Mouse (Mus musculus) liver, embryonic 11.5 days (tissue): ENCODE data around the gene Zbtb44. TPM values are rescaled to one million over a fixed set of nuclear protein-coding genes. Genes with fewer than 3 reads are reported as not detected.
A peak's percentile ranks its signal among the peaks of the same experiment; 100 is the strongest.

ENCODE experiments used
- ATAC-seq: fragments of 200-750 bp; cut with Nextera tagmentation; replicated peaks from 2 replicates; pipeline ENCODE4 v1.8.0; 2017; ENCODE audit warnings: moderate number of reproducible peaks, mild to moderate bottlenecking, moderate TSS enrichment, moderate library complexity; ENCODE audit not compliant: low FRiP score
- DNase-seq: peaks from one replicate; pipeline ENCODE4 v3.0.0-alpha.2; 2017; ENCODE audit warnings: low spot score
- H3K27ac ChIP-seq: fragments of 300-500 bp; sonication (generic); 2 replicates; pipeline ENCODE4 v1.5.1; 2014; ENCODE audit warnings: mild to moderate bottlenecking, low read depth, low read length, control low read depth
- H3K27me3 ChIP-seq: fragments of 300-500 bp; sonication (generic); replicated peaks from 2 replicates; pipeline ENCODE4 v1.6.1; 2014; ENCODE audit warnings: low read length, mixed read lengths; ENCODE audit not compliant: control insufficient read depth, insufficient read depth
- H3K36me3 ChIP-seq: fragments of 300-500 bp; sonication (generic); 2 replicates; pipeline ENCODE4 v1.6.1; 2014; ENCODE audit warnings: mild to moderate bottlenecking, low read length, moderate library complexity, mixed read lengths; ENCODE audit not compliant: control insufficient read depth, insufficient read depth
- H3K4me1 ChIP-seq: fragments of 300-500 bp; sonication (generic); replicated peaks from 2 replicates; pipeline ENCODE4 v1.6.1; 2014; ENCODE audit warnings: low read length, mixed read lengths; ENCODE audit not compliant: control insufficient read depth, insufficient read depth
- H3K4me2 ChIP-seq: fragments of 300-500 bp; sonication (generic); 2 replicates; pipeline ENCODE4 v1.6.1; 2014; ENCODE audit warnings: mild to moderate bottlenecking, control low read depth, moderate library complexity
- H3K4me3 ChIP-seq: fragments of 300-500 bp; sonication (generic); 2 replicates; pipeline ENCODE4 v1.5.1; 2014; ENCODE audit warnings: low read depth, low read length, control low read depth
- H3K9ac ChIP-seq: fragments of 300-500 bp; sonication (generic); 2 replicates; pipeline ENCODE4 v1.6.1; 2014; ENCODE audit warnings: low read depth, low read length, control low read depth
- H3K9me3 ChIP-seq: fragments of 300-500 bp; sonication (generic); 2 replicates; pipeline ENCODE4 v1.6.1; 2016; ENCODE audit warnings: low read length, inconsistent platforms, mixed read lengths; ENCODE audit not compliant: control insufficient read depth
- WGBS: fragments of 180-500 bp; shearing (Covaris S2); extraction: QIAGEN DNeasy Blood & Tissue Kit; methylation state at CpG from one replicate; pipeline ENCODE4 v1.1.7; 2014; 5-methylcytosine and 5-hydroxymethylcytosine counted together
- polyA plus RNA-seq: library from polyadenylated mRNA; unstranded; fragments of >200 nt; fragmentation: Nextera tagmentation; extraction: Ambion mirVana; gene quantifications from 2 replicates; pipeline ENCODE4 v1.2.1, GENCODE M21; 2014

Gene Zbtb44
- polyA plus RNA-seq, 1 experiment from 2014 or later: 9.1 TPM

DNA sequence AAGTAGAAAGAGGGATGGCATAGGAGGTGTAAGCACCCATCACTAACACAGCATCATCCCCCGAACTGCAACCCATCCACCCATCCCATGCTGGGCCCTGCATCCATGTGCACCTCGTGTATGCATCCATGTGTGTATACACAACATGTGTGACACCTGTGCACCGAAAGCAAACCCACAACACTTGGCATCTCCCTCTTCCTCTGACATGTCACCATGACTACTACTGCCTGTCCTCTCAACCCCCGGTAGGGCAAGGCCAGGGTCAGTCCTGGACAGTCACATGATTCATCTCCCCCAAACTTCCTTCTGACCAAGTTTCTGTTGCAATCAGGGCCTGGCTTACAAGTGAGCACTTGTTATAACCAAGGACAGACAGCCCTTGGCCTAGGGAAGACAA, 58.4 kb downstream of the Zbtb44 start:
- Histone ChIP-seq H3K4me1 (no peaks in the 10 kb centered on the region), H3K27me3 (0 out of 2 replicates have a peak, but pooled peaks cover 2% of the 10 kb centered on the region), H3K4me3 (no peak overlapping the region), H3K9me3 (no peaks in the 10 kb centered on the region), H3K27ac (no peak overlapping the region), H3K4me2 (no peak overlapping the region), H3K9ac (no peak overlapping the region), H3K36me3 (no peaks in the 10 kb centered on the region)
- 66% methylated on average over 4 of the region's 4 CpGs for WGBS
- DNase-seq (peak; percentile 17), ATAC-seq (no peak)

GRCm38 (mm10) chr9:31089541-31089940, 59.1 kb downstream of the Zbtb44 start:
- 0 out of 2 replicates have a peak, but pooled peaks cover under 1% of the 10 kb centered on the region for H3K27me3 ChIP-seq
- no peaks in the 10 kb centered on the region for H3K9me3 ChIP-seq
- ATAC-seq: no peak
- no peak overlapping the region for H3K4me2 ChIP-seq
- peak; percentile 28 for DNase-seq
- no peak overlapping the region for H3K4me3 ChIP-seq
- no peaks in the 10 kb centered on the region for H3K36me3 ChIP-seq
- no peak overlapping the region for H3K27ac ChIP-seq
- H3K9ac ChIP-seq: no peak overlapping the region
- H3K4me1 ChIP-seq: no peaks in the 10 kb centered on the region
- 79% methylated on average over 9 of the region's 9 CpGs for WGBS

GRCm38 (mm10) chr9:31090081-31091023, 59.9 kb downstream of the Zbtb44 start:
- Histone ChIP-seq H3K27ac (no peak overlapping the region), H3K4me1 (no peaks in the 10 kb centered on the region), H3K27me3 (no peaks in the 10 kb centered on the region), H3K9me3 (no peaks in the 10 kb centered on the region), H3K4me2 (no peak overlapping the region), H3K9ac (no peak overlapping the region), H3K36me3 (no peaks in the 10 kb centered on the region), H3K4me3 (no peak overlapping the region)
- peak; percentile 25 for DNase-seq
- ATAC-seq: no peak
- 68% methylated on average over 29 of the region's 29 CpGs for WGBS

- WGBS: 88% methylated on average over 10 of the region's 10 CpGs
- Histone ChIP-seq H3K9me3 (no peaks in the 10 kb centered on the region), H3K9ac (no peak overlapping the region), H3K4me2 (no peak overlapping the region), H3K27ac (no peak overlapping the region), H3K27me3 (no peaks in the 10 kb centered on the region), H3K4me1 (no peaks in the 10 kb centered on the region), H3K36me3 (no peaks in the 10 kb centered on the region), H3K4me3 (no peak overlapping the region)
- ATAC-seq: no peak
- DNase-seq: peak; percentile 9
Observed at GRCm38 (mm10) chr9:31091162-31091581, 60.7 kb downstream of the Zbtb44 start.

GRCm38 (mm10) chr9:31092111-31092832, 61.8 kb downstream of the Zbtb44 start:
- WGBS: 85% methylated on average over 18 of the region's 18 CpGs
- Histone ChIP-seq H3K4me1 (no peaks in the 10 kb centered on the region), H3K36me3 (no peaks in the 10 kb centered on the region), H3K27ac (no peak overlapping the region), H3K9ac (no peak overlapping the region), H3K4me3 (no peak overlapping the region), H3K27me3 (no peaks in the 10 kb centered on the region), H3K9me3 (no peaks in the 10 kb centered on the region), H3K4me2 (no peak overlapping the region)
- DNase-seq (peak; percentile 10), ATAC-seq (no peak)

DNA sequence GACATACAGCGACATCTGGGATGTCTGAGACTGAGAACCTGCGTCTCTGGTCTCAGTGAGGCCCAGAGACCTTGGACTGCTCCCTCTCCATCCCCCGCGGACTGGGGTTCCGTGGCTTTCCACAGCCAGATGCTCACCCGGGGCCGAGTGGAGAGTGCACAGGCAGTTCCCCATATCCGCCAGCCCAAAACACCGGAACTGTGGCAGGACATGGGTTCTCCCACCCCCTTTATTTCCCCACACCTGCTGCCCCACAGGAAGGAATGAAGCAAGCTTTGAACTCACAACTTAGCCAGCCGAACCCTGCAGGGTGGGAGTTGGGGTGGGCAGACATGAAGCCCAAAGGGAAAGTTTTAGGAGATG, 62.4 kb downstream of the Zbtb44 start:
- no peak overlapping the region for H3K4me2 ChIP-seq
- H3K9ac ChIP-seq: no peak overlapping the region
- WGBS: 87% methylated on average over 10 of the region's 10 CpGs
- H3K4me3 ChIP-seq: no peak overlapping the region
- H3K27me3 ChIP-seq: no peaks in the 10 kb centered on the region
- DNase-seq: peak; percentile 26
- H3K9me3 ChIP-seq: no peaks in the 10 kb centered on the region
- H3K27ac ChIP-seq: no peak overlapping the region
- no peaks in the 10 kb centered on the region for H3K36me3 ChIP-seq
- H3K4me1 ChIP-seq: no peaks in the 10 kb centered on the region
- ATAC-seq: no peak

DNA sequence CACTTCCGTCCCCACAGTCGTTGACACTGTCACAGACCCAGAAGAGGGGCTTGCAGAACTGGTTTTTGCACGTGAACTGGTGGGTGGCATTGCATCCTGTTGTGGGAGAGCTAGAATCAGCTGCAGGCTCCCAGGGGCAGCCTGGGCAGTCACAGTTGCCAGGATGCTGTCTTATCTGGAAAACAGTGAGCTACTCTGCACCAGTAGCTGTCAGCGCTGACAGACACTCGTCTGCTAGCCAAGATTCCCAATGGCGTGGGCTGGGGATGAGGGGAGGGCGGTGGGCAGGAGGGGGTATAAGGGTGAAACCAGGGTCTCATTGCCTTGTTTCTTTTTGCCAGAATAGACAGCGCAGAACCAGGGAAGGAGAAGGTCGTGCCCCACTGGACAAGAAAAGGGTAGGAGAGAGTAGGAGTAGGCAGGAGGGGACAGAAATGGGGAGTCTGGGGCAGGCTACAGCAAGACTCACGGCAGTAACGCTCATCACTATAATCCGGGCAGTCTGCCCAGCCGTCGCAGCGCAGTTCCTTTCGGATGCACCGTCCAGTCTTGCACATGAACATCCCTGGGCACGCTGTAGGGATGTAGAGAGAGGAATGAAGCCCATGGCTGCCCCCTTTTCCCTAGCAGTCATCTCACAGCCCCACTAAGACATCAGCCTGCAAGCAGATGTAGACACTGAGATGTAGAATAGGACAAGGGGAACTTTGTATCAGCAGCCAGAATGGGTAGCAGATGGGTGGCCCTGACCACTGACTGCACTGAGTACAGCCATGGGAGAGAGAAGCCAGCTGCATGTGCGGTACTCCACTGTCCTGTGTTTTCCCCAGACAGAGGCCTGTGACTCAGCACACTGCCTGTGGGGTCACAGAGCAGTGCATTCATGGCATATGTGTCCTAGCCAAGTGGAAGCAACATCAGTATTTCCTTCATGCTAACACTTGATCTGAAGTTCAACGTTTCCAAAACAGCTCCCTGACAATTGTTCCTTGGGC, 66.9 kb downstream of the Zbtb44 start:
- no peak overlapping the region for H3K4me2 ChIP-seq
- H3K27me3 ChIP-seq: no peaks in the 10 kb centered on the region
- H3K4me1 ChIP-seq: no peaks in the 10 kb centered on the region
- 77% methylated on average over 20 of the region's 20 CpGs for WGBS
- no peak overlapping the region for H3K27ac ChIP-seq
- no peak overlapping the region for H3K4me3 ChIP-seq
- no peak overlapping the region for H3K9ac ChIP-seq
- ATAC-seq: no peak
- H3K9me3 ChIP-seq: no peaks in the 10 kb centered on the region
- no peaks in the 10 kb centered on the region for H3K36me3 ChIP-seq
- no peak for DNase-seq

- Histone ChIP-seq H3K36me3 (no peaks in the 10 kb centered on the region), H3K27ac (no peak overlapping the region), H3K9me3 (no peaks in the 10 kb centered on the region), H3K9ac (no peak overlapping the region), H3K4me2 (no peak overlapping the region), H3K27me3 (no peaks in the 10 kb centered on the region), H3K4me3 (no peak overlapping the region), H3K4me1 (no peaks in the 10 kb centered on the region)
- WGBS: 68% methylated on average over 6 of the region's 6 CpGs
- DNase-seq (no peak), ATAC-seq (no peak)
Observed at GRCm38 (mm10) chr9:31098118-31098517, 67.7 kb downstream of the Zbtb44 start.
